Mouse (Mus musculus) MEL (cell line): ENCODE data around the gene Apba1. TPM values are rescaled to one million over a fixed set of nuclear protein-coding genes. Genes with fewer than 3 reads are reported as not detected.

ENCODE experiments used
- DNase-seq: peaks from one replicate; pipeline ENCODE4 v3.0.0; 2011; ENCODE audit warnings: low read depth, low spot score
- H3K27ac ChIP-seq: 2 replicates; pipeline ENCODE4 v1.5.1; 2012; ENCODE audit warnings: low read depth, mild to moderate bottlenecking, control low read depth, low read length, moderate library complexity; ENCODE audit not compliant: control insufficient read depth
- H3K27me3 ChIP-seq, 2 experiments: fragments of 150-350 bp in 1 of 2; sonication (generic) in 1 of 2; 2 replicates each; pipeline ENCODE4 v1.6.1; 2012; ENCODE audit warnings: low read length in 2 of 2, mild to moderate bottlenecking in 2 of 2, improper control_type of control experiment in 1 of 2, moderate library complexity in 1 of 2; ENCODE audit not compliant: insufficient read depth in 2 of 2, control insufficient read depth in 1 of 2
- H3K36me3 ChIP-seq, 2 experiments: 2 replicates each; pipeline ENCODE4 v1.6.1; 2012 to 2014; ENCODE audit warnings: low read length in 2 of 2, improper control_type of control experiment in 1 of 2, inconsistent platforms in 1 of 2, mild to moderate bottlenecking in 1 of 2; ENCODE audit not compliant: insufficient read depth in 2 of 2, control insufficient read depth in 1 of 2
- H3K4me1 ChIP-seq, 2 experiments: fragments of 150-350 bp in 1 of 2; sonication (generic) in 1 of 2; 2 replicates each; pipeline ENCODE4 v1.6.1; 2012; ENCODE audit warnings: low read length in 2 of 2, improper control_type of control experiment in 1 of 2, mild to moderate bottlenecking in 1 of 2; ENCODE audit not compliant: insufficient read depth in 2 of 2, control insufficient read depth in 1 of 2
- H3K4me3 ChIP-seq, 2 experiments: fragments of 150-350 bp in 1 of 2; sonication (generic) in 1 of 2; 2 replicates each; pipeline ENCODE4 v1.5.1; 2012; ENCODE audit warnings: low read depth in 2 of 2, low read length in 2 of 2, mild to moderate bottlenecking in 2 of 2, moderate library complexity in 2 of 2, control low read depth in 1 of 2, improper control_type of control experiment in 1 of 2; ENCODE audit not compliant: control insufficient read depth in 1 of 2, insufficient read depth in 1 of 2
- H3K79me2 ChIP-seq: 2 replicates; pipeline ENCODE4 v1.6.1; 2012; ENCODE audit warnings: mild to moderate bottlenecking, low read length, moderate library complexity; ENCODE audit not compliant: control insufficient read depth, poor library complexity, insufficient read depth
- H3K9ac ChIP-seq: 2 replicates; pipeline ENCODE4 v1.6.1; 2012; ENCODE audit warnings: low read depth, mild to moderate bottlenecking, control low read depth, low read length, moderate library complexity; ENCODE audit not compliant: control insufficient read depth, poor library complexity, severe bottlenecking
- H3K9me3 ChIP-seq: fragments of 150-350 bp; sonication (generic); replicated peaks from 2 replicates; pipeline ENCODE4 v1.6.1; 2012; ENCODE audit warnings: mild to moderate bottlenecking, low read length, improper control_type of control experiment, moderate library complexity; ENCODE audit not compliant: insufficient read depth
- BHLHE40 ChIP-seq: IDR thresholded peaks from 2 replicates; pipeline ENCODE4 v1.6.1; 2012; ENCODE audit warnings: low read depth, mild to moderate bottlenecking, inconsistent platforms, low read length, improper control_type of control experiment, borderline replicate concordance
- CHD1 ChIP-seq: IDR thresholded peaks from 2 replicates; pipeline ENCODE4 v1.6.1; 2012; ENCODE audit warnings: low read depth, mild to moderate bottlenecking, inconsistent platforms, low read length, improper control_type of control experiment
- CHD2 ChIP-seq: IDR thresholded peaks from 2 replicates; pipeline ENCODE4 v1.6.1; 2011; ENCODE audit warnings: low read length, improper control_type of control experiment
- CTCF ChIP-seq, 3 experiments: IDR thresholded peaks in 2 of 3; conservative IDR thresholded peaks in 1 of 3; 2 replicates each; pipeline ENCODE4 v1.5.1; 2011 to 2012; ENCODE audit warnings: low read length in 3 of 3, low read depth in 2 of 3, mild to moderate bottlenecking in 2 of 3, improper control_type of control experiment in 1 of 3, inconsistent platforms in 1 of 3, mixed read lengths in 1 of 3, moderate library complexity in 1 of 3; ENCODE audit not compliant: control insufficient read depth in 1 of 3, insufficient read depth in 1 of 3, poor library complexity in 1 of 3, severe bottlenecking in 1 of 3
- E2F4 ChIP-seq: IDR thresholded peaks from 2 replicates; pipeline ENCODE4 v1.6.1; 2011; ENCODE audit warnings: low read depth, low read length, improper control_type of control experiment, borderline replicate concordance
- GABPA ChIP-seq: IDR thresholded peaks from 2 replicates; pipeline ENCODE4 v1.6.1; 2012; ENCODE audit warnings: low read depth, mild to moderate bottlenecking, inconsistent platforms, low read length, improper control_type of control experiment, moderate library complexity
- HCFC1 ChIP-seq: IDR thresholded peaks from 2 replicates; pipeline ENCODE4 v1.6.1; 2012; ENCODE audit warnings: low read depth, mild to moderate bottlenecking, inconsistent platforms, low read length, improper control_type of control experiment, moderate library complexity
- JUND ChIP-seq: IDR thresholded peaks from 2 replicates; pipeline ENCODE4 v1.6.1; 2011; ENCODE audit warnings: low read depth, mild to moderate bottlenecking, improper control_type of control experiment, low read length
- MAFK ChIP-seq: IDR thresholded peaks from 2 replicates; pipeline ENCODE4 v1.6.1; 2011; ENCODE audit warnings: low read depth, mild to moderate bottlenecking, low read length, improper control_type of control experiment, borderline replicate concordance
- MAZ ChIP-seq: IDR thresholded peaks from 2 replicates; pipeline ENCODE4 v1.6.1; 2012; ENCODE audit warnings: low read depth, mild to moderate bottlenecking, inconsistent platforms, low read length, improper control_type of control experiment
- MEF2A ChIP-seq: IDR thresholded peaks from 2 replicates; pipeline ENCODE4 v1.6.1; 2014; ENCODE audit warnings: low read depth, mild to moderate bottlenecking, inconsistent platforms, low read length, improper control_type of control experiment; ENCODE audit not compliant: poor library complexity, insufficient replicate concordance, severe bottlenecking; ENCODE audit errors: extremely low read depth
- MXI1 ChIP-seq: IDR thresholded peaks from 2 replicates; pipeline ENCODE4 v1.6.1; 2011; ENCODE audit warnings: mild to moderate bottlenecking, low read depth, low read length, improper control_type of control experiment
- MYB ChIP-seq: IDR thresholded peaks from 2 replicates; pipeline ENCODE4 v1.6.1; 2011; ENCODE audit warnings: mild to moderate bottlenecking, low read depth, low read length, improper control_type of control experiment
- MYC ChIP-seq: IDR thresholded peaks from 2 replicates; pipeline ENCODE4 v1.6.1; 2011; ENCODE audit warnings: low read depth, mild to moderate bottlenecking, low read length, improper control_type of control experiment, moderate library complexity
- NELFE ChIP-seq: IDR thresholded peaks from 2 replicates; pipeline ENCODE4 v1.6.1; 2011; ENCODE audit warnings: low read depth, low read length, improper control_type of control experiment
- NRF1 ChIP-seq: IDR thresholded peaks from 2 replicates; pipeline ENCODE4 v1.6.1; 2014; ENCODE audit warnings: low read depth, mild to moderate bottlenecking, inconsistent platforms, low read length, improper control_type of control experiment, moderate library complexity; ENCODE audit not compliant: poor library complexity, insufficient read depth, severe bottlenecking
- POLR2A ChIP-seq, 2 experiments: IDR thresholded peaks; 2 replicates each; pipeline ENCODE4 v1.6.1; 2011 to 2012; ENCODE audit warnings: low read length in 2 of 2, mild to moderate bottlenecking in 2 of 2, control low read depth in 1 of 2, improper control_type of control experiment in 1 of 2, low read depth in 1 of 2, moderate library complexity in 1 of 2; ENCODE audit not compliant: control insufficient read depth in 1 of 2, insufficient read depth in 1 of 2, poor library complexity in 1 of 2
- POLR2AphosphoS2 ChIP-seq: IDR thresholded peaks from 2 replicates; pipeline ENCODE4 v1.6.1; 2011; ENCODE audit warnings: low read length, improper control_type of control experiment
- POLR2AphosphoS5 ChIP-seq: IDR thresholded peaks from 2 replicates; pipeline ENCODE4 v1.6.1; 2012; ENCODE audit warnings: low read depth, borderline replicate concordance, mild to moderate bottlenecking, inconsistent platforms, low read length, moderate library complexity, mixed read lengths
- RAD21 ChIP-seq: IDR thresholded peaks from 2 replicates; pipeline ENCODE4 v1.6.1; 2011; ENCODE audit warnings: mild to moderate bottlenecking, low read depth, low read length, improper control_type of control experiment
- RCOR1 ChIP-seq: IDR thresholded peaks from 2 replicates; pipeline ENCODE4 v1.6.1; 2012; ENCODE audit warnings: low read depth, mild to moderate bottlenecking, inconsistent platforms, low read length, improper control_type of control experiment
- SIN3A ChIP-seq: IDR thresholded peaks from 2 replicates; pipeline ENCODE4 v1.6.1; 2012; ENCODE audit warnings: low read length, improper control_type of control experiment, inconsistent platforms
- SMC3 ChIP-seq: IDR thresholded peaks from 2 replicates; pipeline ENCODE4 v1.6.1; 2011; ENCODE audit warnings: low read depth, low read length, improper control_type of control experiment
- TBP ChIP-seq: IDR thresholded peaks from 2 replicates; pipeline ENCODE4 v1.8.0; 2011; ENCODE audit warnings: low read depth, low read length, improper control_type of control experiment
- USF1 ChIP-seq: IDR thresholded peaks from 2 replicates; pipeline ENCODE4 v1.6.1; 2014; ENCODE audit warnings: low read depth, mild to moderate bottlenecking, inconsistent platforms, low read length, improper control_type of control experiment, moderate library complexity
- ZC3H11A ChIP-seq: IDR thresholded peaks from 2 replicates; pipeline ENCODE4 v1.6.1; 2012; ENCODE audit warnings: low read depth, mild to moderate bottlenecking, inconsistent platforms, low read length, improper control_type of control experiment
- ZMIZ1 ChIP-seq: IDR thresholded peaks from 2 replicates; pipeline ENCODE4 v1.6.1; 2012; ENCODE audit warnings: low read depth, mild to moderate bottlenecking, inconsistent platforms, low read length, improper control_type of control experiment, moderate library complexity
- polyA plus RNA-seq, 2 experiments: library from polyadenylated mRNA; stranded (reverse) in 1 of 2; unstranded in 1 of 2; fragments of >175 nt in 1 of 2; fragments of >200 nt in 1 of 2; gene quantifications; 2 replicates each; pipeline versions ENCODE4 v1.2.1 to v1.2.4; 2012; ENCODE audit warnings: low replicate concordance in 2 of 2, low read depth in 1 of 2; ENCODE audit not compliant: insufficient read length in 2 of 2, insufficient read depth in 1 of 2, missing spikeins in 1 of 2
- total RNA-seq: library from RNA; depleted of rRNA; stranded (reverse); fragments of 300-350 nt; gene quantifications from 2 replicates; pipeline ENCODE4 v1.2.3, GENCODE M21; 2012

Gene Apba1
- total and polyA plus RNA-seq, 3 experiments, result under 0.01 to 0.03 TPM; not detected in 1

- no peaks in the 10 kb centered on the region for H3K79me2 ChIP-seq
- H3K4me1 ChIP-seq, result no peaks in the 10 kb centered on the region
- no peaks in the 10 kb centered on the region for H3K9me3 ChIP-seq
- no peak for DNase-seq
- no peak overlapping the region for H3K9ac ChIP-seq
- no peak overlapping the region for H3K4me3 ChIP-seq
- TF ChIP-seq SIN3A, result no peak
- no peak for TF ChIP-seq NRF1
- TF ChIP-seq CHD1, result no peak
- TF ChIP-seq CTCF (IDR thresholded peaks at IDR 0.05 in 2 of 3, conservative IDR thresholded peaks at IDR 0.05 in 1 of 3; ENCODE audit: control insufficient read depth in 1 of 3, insufficient read depth in 1 of 3, low read depth in 2 of 3, low read length in 3 of 3, poor library complexity in 1 of 3, severe bottlenecking in 1 of 3), result no peak
- TF ChIP-seq POLR2AphosphoS5, result no peak
- no peak for TF ChIP-seq MYB
- no peak for TF ChIP-seq USF1
- no peak for TF ChIP-seq NELFE
- no peak for TF ChIP-seq POLR2A (IDR thresholded peaks at IDR 0.05; ENCODE audit: control insufficient read depth in 1 of 2, insufficient read depth in 1 of 2, low read depth in 1 of 2, low read length in 2 of 2, poor library complexity in 1 of 2)
- TF ChIP-seq SMC3, result no peak
- TF ChIP-seq ZMIZ1, result no peak
- TF ChIP-seq TBP, result no peak
- no peak for TF ChIP-seq MYC
- TF ChIP-seq CHD2, result no peak
- TF ChIP-seq JUND, result no peak
- no peak for TF ChIP-seq RCOR1
- TF ChIP-seq ZC3H11A, result no peak
- no peak for TF ChIP-seq MAZ
- H3K27me3 ChIP-seq, result no peaks in the 10 kb centered on the region; a peak in 1 of 4 replicates
- H3K27ac ChIP-seq, result no peak overlapping the region
- no peaks in the 10 kb centered on the region for H3K36me3 ChIP-seq
Observed at GRCm38 (mm10) chr19:23792559-23792958, 33.9 kb downstream of the Apba1 start.

- H3K27me3 ChIP-seq, result no peaks in the 10 kb centered on the region; a peak in 1 of 4 replicates
- no peaks in the 10 kb centered on the region for H3K9me3 ChIP-seq
- no peak overlapping the region for H3K9ac ChIP-seq
- no peak overlapping the region for H3K4me3 ChIP-seq
- H3K27ac ChIP-seq, result no peak overlapping the region
- DNase-seq, result no peak
- no peak for TF ChIP-seq HCFC1
- TF ChIP-seq POLR2AphosphoS5, result no peak
- no peak for TF ChIP-seq E2F4
- TF ChIP-seq ZMIZ1, result no peak
- no peak for TF ChIP-seq POLR2AphosphoS2
- no peak for TF ChIP-seq MAFK
- no peak for TF ChIP-seq CTCF (IDR thresholded peaks at IDR 0.05 in 2 of 3, conservative IDR thresholded peaks at IDR 0.05 in 1 of 3; ENCODE audit: control insufficient read depth in 1 of 3, insufficient read depth in 1 of 3, low read depth in 2 of 3, low read length in 3 of 3, poor library complexity in 1 of 3, severe bottlenecking in 1 of 3)
- no peak for TF ChIP-seq RAD21
- TF ChIP-seq MEF2A, result no peak
- no peak for TF ChIP-seq SIN3A
- no peak for TF ChIP-seq MXI1
- TF ChIP-seq GABPA, result no peak
- TF ChIP-seq TBP, result no peak
- TF ChIP-seq CHD2, result no peak
- no peak for TF ChIP-seq NELFE
- no peak for TF ChIP-seq BHLHE40
- no peaks in the 10 kb centered on the region for H3K4me1 ChIP-seq
- no peaks in the 10 kb centered on the region for H3K79me2 ChIP-seq
- no peaks in the 10 kb centered on the region for H3K36me3 ChIP-seq
Observed at GRCm38 (mm10) chr19:23794491-23794890, 35.8 kb downstream of the Apba1 start.
